Mouse (Mus musculus) embryonic fibroblast, embryonic 13.5 days (primary cell): ENCODE data around the gene Commd7.

Experiments used
- CTCF ChIP-seq: IDR thresholded peaks from 2 replicates; pipeline ENCODE4 v1.5.1; 2011; ENCODE audit warnings: mild to moderate bottlenecking, control low read depth, low read length, moderate library complexity, borderline replicate concordance; ENCODE audit not compliant: insufficient read depth
- POLR2A ChIP-seq: IDR thresholded peaks from 2 replicates; pipeline ENCODE4 v1.6.1; 2011; ENCODE audit warnings: low read depth, mild to moderate bottlenecking, control low read depth, low read length, moderate library complexity

DNA sequence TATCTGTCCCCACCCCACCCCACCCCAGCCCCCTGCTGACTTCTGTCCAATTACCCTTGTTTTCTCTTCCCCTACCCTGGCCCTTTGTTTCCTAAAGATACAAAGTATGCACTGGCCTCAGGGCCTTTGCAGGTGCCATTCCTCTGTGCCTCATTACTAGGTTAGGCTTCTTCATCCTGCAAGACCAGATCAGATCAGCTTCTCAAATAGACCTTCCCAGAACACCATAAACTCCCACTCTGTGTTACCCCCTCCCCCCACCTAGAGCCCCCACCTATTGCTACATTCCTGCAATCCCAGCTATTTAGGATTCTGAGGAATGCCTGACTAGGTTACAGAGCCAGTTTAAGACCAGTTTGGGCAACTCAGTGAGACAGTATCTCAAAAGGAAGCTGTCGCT lies 20.8 kb downstream of the Commd7 start:
- TF ChIP-seq POLR2A (no peak), CTCF (no peak)
